Mouse (Mus musculus) small intestine, adult 2 months (tissue): ENCODE data around the gene Mageb16. TPM values are rescaled to one million over a fixed set of nuclear protein-coding genes. Genes with fewer than 3 reads are reported as not detected.

ENCODE experiments used
- H3K27ac ChIP-seq: fragments of 200-500 bp; 2 replicates; pipeline ENCODE4 v1.5.1; 2012; ENCODE audit warnings: low read depth, low read length, control low read depth, inconsistent platforms; ENCODE audit not compliant: insufficient read depth
- H3K27me3 ChIP-seq: fragments of 200-500 bp; 2 replicates; pipeline ENCODE4 v1.6.1; 2012; ENCODE audit warnings: mild to moderate bottlenecking, moderate library complexity, low read length, inconsistent platforms; ENCODE audit not compliant: control insufficient read depth, insufficient read depth
- H3K36me3 ChIP-seq: fragments of 200-500 bp; 2 replicates; pipeline ENCODE4 v1.6.1; 2012; ENCODE audit warnings: mild to moderate bottlenecking, low read length, control low read depth, inconsistent platforms; ENCODE audit not compliant: control insufficient read depth, insufficient read depth
- H3K4me1 ChIP-seq: fragments of 200-500 bp; 2 replicates; pipeline ENCODE4 v1.6.1; 2012; ENCODE audit warnings: low read length, inconsistent platforms, mixed read lengths; ENCODE audit not compliant: control insufficient read depth, insufficient read depth, insufficient read length
- H3K4me3 ChIP-seq: fragments of 200-500 bp; 2 replicates; pipeline ENCODE4 v1.5.1; 2012; ENCODE audit warnings: low read depth, mild to moderate bottlenecking, control low read depth, inconsistent platforms, low read length, moderate library complexity
- CTCF ChIP-seq: fragments of 200-500 bp; IDR thresholded peaks from 2 replicates; pipeline ENCODE4 v1.5.1; 2012; ENCODE audit warnings: low read depth, mild to moderate bottlenecking, control low read depth, inconsistent platforms, low read length, moderate library complexity, mixed read lengths; ENCODE audit not compliant: insufficient replicate concordance, insufficient read length; ENCODE audit errors: extremely low read depth
- POLR2A ChIP-seq: fragments of 200-500 bp; IDR thresholded peaks from 2 replicates; pipeline ENCODE4 v1.6.1; 2012; ENCODE audit warnings: low read depth, mild to moderate bottlenecking, control low read depth, inconsistent platforms, low read length, moderate library complexity
- WGBS: fragments of 180-500 bp; shearing (Covaris S2); methylation state at CpG from one replicate; pipeline ENCODE4 v1.1.7; 2018; 5-methylcytosine and 5-hydroxymethylcytosine counted together
- polyA plus RNA-seq: library from polyadenylated mRNA; depleted of rRNA; stranded (reverse); fragments of >200 nt; gene quantifications from 2 replicates; pipeline ENCODE4 v1.2.3, GENCODE M21; 2012; rRNA removed

The Mageb16 gene
- not detected in 2 replicates for polyA plus RNA-seq

GRCm38 (mm10) chrX:79671411-79671810, at the start of gene Mageb16:
Gene Mageb16, minus strand, starts transcription at chrX:79671435.
- no peak for TF ChIP-seq CTCF
- no peak for TF ChIP-seq POLR2A
- Histone ChIP-seq H3K27me3 (no peaks in the 10 kb centered on the region), H3K4me1 (no peaks in the 10 kb centered on the region), H3K36me3 (no peaks in the 10 kb centered on the region), H3K4me3 (no peak within 1 kb of the TSS), H3K27ac (no peak within 1 kb of the TSS)
- WGBS, result 64% methylated on average over 8 of the region's 8 CpGs

- TF ChIP-seq POLR2A, result no peak
- no peak for TF ChIP-seq CTCF
- H3K27ac ChIP-seq, result no peak overlapping the region
- no peaks in the 10 kb centered on the region for H3K4me1 ChIP-seq
- no peak overlapping the region for H3K4me3 ChIP-seq
- H3K36me3 ChIP-seq, result no peaks in the 10 kb centered on the region
- H3K27me3 ChIP-seq, result no peaks in the 10 kb centered on the region
- 35% methylated on average over 2 of the region's 2 CpGs for WGBS
Measured at GRCm38 (mm10) chrX:79651091-79651490, 20.1 kb downstream of the Mageb16 start.

- TF ChIP-seq POLR2A (no peak), CTCF (no peak)
- Histone ChIP-seq H3K27ac (no peak overlapping the region), H3K36me3 (no peaks in the 10 kb centered on the region), H3K4me3 (no peak overlapping the region), H3K27me3 (no peaks in the 10 kb centered on the region), H3K4me1 (no peaks in the 10 kb centered on the region)
- 88% methylated on average over 15 of the region's 15 CpGs for WGBS
Measured at GRCm38 (mm10) chrX:79635396-79635795, 35.8 kb downstream of the Mageb16 start.

GRCm38 (mm10) chrX:79606462-79606861, 64.8 kb downstream of the Mageb16 start:
- Histone ChIP-seq H3K27ac (no peak overlapping the region), H3K4me1 (no peaks in the 10 kb centered on the region), H3K27me3 (no peaks in the 10 kb centered on the region), H3K4me3 (no peak overlapping the region), H3K36me3 (no peaks in the 10 kb centered on the region)
- WGBS, result 58% methylated on average over 2 of the region's 2 CpGs
- TF ChIP-seq CTCF (no peak), POLR2A (no peak)

Other genes with a start within 250 kb of the Mageb16 start
- gene Gm7173, start 154.2 kb downstream of the Mageb16 start, polyA plus RNA-seq, result not detected in 2 replicates